Mouse (Mus musculus) embryo, embryonic 10 days (tissue): ENCODE measurements around the gene Vwa2.

Experiments
- DNase-seq: peaks from one replicate; pipeline ENCODE4 v3.0.0-alpha.2; 2015; ENCODE audit warnings: low spot score

The Vwa2 gene

GRCm38 (mm10) chr19:56873816-56874600 is at the start of gene Vwa2:
Gene Vwa2 (plus strand): TSS chr19:56874249.
- peak; percentile 62 for DNase-seq

- DNase-seq: no peak
These were observed 47.9 kb upstream of the Vwa2 start, which contains the start of gene Tdrd1 for GRCm38 (mm10) chr19:56826047-56826631. Gene Tdrd1 (plus strand): TSS chr19:56826209.

- no peak for DNase-seq
These were observed 45.7 kb upstream of the Vwa2 start for GRCm38 (mm10) chr19:56828305-56828704.

GRCm38 (mm10) chr19:56829267-56829666 is 44.8 kb upstream of the Vwa2 start:
- DNase-seq: no peak

GRCm38 (mm10) chr19:56830163-56830562 is 43.9 kb upstream of the Vwa2 start:
- no peak for DNase-seq

GRCm38 (mm10) chr19:56835340-56835739 is 38.7 kb upstream of the Vwa2 start:
- no peak for DNase-seq

GRCm38 (mm10) chr19:56838942-56839706 is 34.9 kb upstream of the Vwa2 start:
- DNase-seq: peak; percentile 32

- no peak for DNase-seq
These were observed 31.1 kb upstream of the Vwa2 start for GRCm38 (mm10) chr19:56842974-56843373.

GRCm38 (mm10) chr19:56852590-56852989 is 21.5 kb upstream of the Vwa2 start:
- no peak for DNase-seq

- DNase-seq: peak; percentile 37
These were observed 17.6 kb upstream of the Vwa2 start for GRCm38 (mm10) chr19:56856455-56856854.

GRCm38 (mm10) chr19:56867701-56868100 is 6.3 kb upstream of the Vwa2 start:
- DNase-seq: no peak

- peak; percentile 44 for DNase-seq
These were observed 709 bp downstream of the Vwa2 start for GRCm38 (mm10) chr19:56874601-56875315.

GRCm38 (mm10) chr19:56877364-56877763 is 3.3 kb downstream of the Vwa2 start:
- no peak for DNase-seq

GRCm38 (mm10) chr19:56887879-56888278 is 13.8 kb downstream of the Vwa2 start:
- DNase-seq: no peak

GRCm38 (mm10) chr19:56888654-56889053 is 14.6 kb downstream of the Vwa2 start:
- peak; percentile 30 for DNase-seq

- DNase-seq: peak; percentile 46
These were observed 17.4 kb downstream of the Vwa2 start for GRCm38 (mm10) chr19:56891438-56891837.

- no peak for DNase-seq
These were observed 18.5 kb downstream of the Vwa2 start for GRCm38 (mm10) chr19:56892586-56892985.

- DNase-seq: no peak
These were observed 19.3 kb downstream of the Vwa2 start for GRCm38 (mm10) chr19:56893326-56893725.

- no peak for DNase-seq
These were observed 23.6 kb downstream of the Vwa2 start for GRCm38 (mm10) chr19:56897654-56898053.

- no peak for DNase-seq
These were observed 30.0 kb downstream of the Vwa2 start for GRCm38 (mm10) chr19:56904095-56904494.

GRCm38 (mm10) chr19:56905395-56905794 is 31.3 kb downstream of the Vwa2 start:
- DNase-seq: no peak

- peak; percentile 29 for DNase-seq
These were observed 33.8 kb downstream of the Vwa2 start for GRCm38 (mm10) chr19:56907850-56908249.
